Mouse (Mus musculus): ENCODE measurements around the gene Qrsl1.
A peak's percentile ranks its signal among the peaks of the same experiment; 100 is the strongest.

Gene Qrsl1

DNA sequence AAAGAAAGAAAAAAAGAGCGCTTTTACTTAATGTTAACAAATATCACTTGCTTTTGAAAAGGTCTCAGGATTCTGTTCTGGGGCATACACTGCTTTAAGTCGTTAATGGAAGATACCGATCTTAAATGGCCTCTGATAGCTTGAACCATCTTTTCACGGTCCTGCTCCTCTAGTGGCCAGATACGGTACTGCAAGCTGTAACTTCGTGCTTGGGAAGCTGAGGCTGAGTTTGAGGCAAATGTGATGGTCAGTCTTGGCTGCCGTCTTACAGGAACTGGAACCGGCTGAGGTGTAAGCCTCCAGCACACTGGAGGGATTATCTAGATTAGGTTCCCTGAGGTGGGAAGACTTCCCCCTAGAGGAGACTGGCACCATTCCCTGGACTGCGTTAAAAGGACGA, 30.8 kb downstream of the Qrsl1 start:
- DNase-seq (ENCODE audit: low spot score) = peak; percentile 64

DNA sequence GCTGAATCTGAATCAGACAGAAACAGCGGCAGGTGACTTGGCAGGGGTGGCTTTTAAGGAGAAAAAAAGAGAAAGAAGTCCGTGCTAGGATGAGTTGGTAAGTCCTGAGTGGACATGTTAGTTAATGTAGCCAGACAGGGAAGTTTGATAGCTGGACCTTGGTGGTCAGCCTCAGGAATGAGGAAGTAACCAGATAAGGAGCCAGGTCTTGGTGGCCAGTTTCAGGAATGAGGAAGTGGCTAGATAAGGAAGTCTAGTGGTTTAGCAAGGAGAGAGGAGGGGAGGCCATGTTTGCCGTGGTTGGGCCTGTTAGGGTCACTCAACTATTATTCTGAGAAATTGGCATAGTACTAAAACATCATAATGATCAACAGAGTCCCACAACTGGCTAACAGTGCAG, 45.2 kb downstream of the Qrsl1 start:
- no peak for DNase-seq (ENCODE audit: low spot score)

DNA sequence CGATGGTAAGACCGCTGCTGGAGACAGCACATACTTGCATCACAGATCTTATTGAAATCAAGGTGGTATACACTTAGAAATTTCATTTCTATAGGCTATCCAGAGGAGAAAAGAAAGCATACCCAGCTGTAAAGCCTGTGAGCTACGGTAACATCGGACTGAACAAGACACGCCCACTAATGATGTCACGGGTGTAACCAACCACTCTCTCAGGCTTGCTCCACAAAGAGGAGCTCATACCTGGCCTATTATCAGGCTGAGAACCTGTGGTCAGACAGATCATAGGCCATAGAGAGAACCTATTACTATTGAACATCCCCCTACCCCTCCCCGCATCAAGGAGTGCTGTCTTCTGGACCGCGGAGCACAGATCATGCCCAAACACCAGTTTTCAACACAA, 45.6 kb downstream of the Qrsl1 start:
- DNase-seq (ENCODE audit: low spot score) = no peak

- DNase-seq (ENCODE audit: low spot score) = no peak
Observed at GRCm38 (mm10) chr10:43851898-43852297, 49.6 kb downstream of the Qrsl1 start.

DNA sequence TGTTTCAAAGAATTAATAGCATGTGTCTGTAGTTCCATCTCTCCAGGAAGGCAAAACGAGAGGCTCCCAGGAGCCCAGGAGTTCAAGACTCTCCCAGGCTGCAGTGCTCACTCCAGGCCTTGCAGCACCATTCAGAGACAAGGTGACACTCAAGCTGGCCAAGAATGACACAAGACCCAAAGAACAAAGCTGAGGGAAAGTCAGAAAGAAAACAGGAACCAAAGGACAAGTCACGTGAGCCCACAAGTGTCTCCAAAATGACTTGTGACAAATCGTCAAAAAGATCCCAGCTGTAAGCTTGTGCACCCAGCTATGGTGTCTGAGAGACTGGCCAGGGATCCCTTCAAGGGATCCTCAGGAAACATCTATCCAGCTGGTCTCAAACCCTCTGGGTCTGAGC, 52.1 kb downstream of the Qrsl1 start:
- no peak for DNase-seq (ENCODE audit: low spot score)

DNA sequence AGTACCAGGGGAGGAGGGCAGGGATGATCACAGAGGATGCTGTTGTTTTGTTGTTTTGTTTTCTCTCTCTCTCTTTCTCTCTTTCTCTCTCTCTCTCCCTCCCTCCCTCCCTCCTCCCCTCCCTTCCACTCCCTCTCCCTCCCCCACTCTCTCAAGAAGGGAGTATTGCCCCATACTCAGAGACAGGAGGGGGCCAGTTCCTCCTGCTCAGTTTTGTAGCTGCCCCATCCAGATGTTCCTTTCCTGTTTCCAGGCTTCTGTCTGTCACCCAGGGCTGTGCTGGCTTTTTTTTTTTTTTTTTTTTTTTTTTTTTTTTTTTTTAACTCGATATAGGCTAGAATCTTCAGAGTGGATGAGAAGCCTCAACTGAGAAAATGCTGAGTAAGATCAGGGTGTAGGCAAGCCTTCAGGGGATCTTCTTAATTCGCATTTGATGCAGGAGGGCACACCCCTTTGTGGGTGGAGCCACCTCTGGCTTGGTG, 55.4 kb downstream of the Qrsl1 start:
- no peak for DNase-seq (ENCODE audit: low spot score)

- no peak for DNase-seq (ENCODE audit: low spot score)
Observed at GRCm38 (mm10) chr10:43845442-43845841, 56.1 kb downstream of the Qrsl1 start.

- no peak for DNase-seq (ENCODE audit: low spot score)
Observed at GRCm38 (mm10) chr10:43841441-43841840, 60.1 kb downstream of the Qrsl1 start.

DNA sequence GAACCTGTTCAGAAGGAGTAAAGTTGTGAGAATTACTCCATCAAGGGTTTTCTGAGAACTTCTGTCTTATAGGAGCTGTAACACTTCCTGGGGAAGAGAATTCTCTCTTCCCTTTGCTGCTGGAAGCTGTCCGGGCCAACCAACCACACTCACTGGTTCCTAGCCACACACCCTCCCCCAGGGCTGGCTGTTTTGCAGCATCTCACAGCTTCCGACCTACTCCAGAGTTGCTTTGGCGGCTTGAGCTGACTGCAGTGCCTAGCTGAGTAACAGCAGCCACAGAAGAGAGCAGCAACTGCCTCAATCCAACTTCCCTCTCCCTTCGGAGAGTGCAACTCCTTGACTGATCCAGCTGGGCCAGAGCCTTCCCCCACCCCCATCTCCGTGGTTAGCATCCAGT, 68.7 kb downstream of the Qrsl1 start:
- no peak for DNase-seq (ENCODE audit: low spot score)

DNA sequence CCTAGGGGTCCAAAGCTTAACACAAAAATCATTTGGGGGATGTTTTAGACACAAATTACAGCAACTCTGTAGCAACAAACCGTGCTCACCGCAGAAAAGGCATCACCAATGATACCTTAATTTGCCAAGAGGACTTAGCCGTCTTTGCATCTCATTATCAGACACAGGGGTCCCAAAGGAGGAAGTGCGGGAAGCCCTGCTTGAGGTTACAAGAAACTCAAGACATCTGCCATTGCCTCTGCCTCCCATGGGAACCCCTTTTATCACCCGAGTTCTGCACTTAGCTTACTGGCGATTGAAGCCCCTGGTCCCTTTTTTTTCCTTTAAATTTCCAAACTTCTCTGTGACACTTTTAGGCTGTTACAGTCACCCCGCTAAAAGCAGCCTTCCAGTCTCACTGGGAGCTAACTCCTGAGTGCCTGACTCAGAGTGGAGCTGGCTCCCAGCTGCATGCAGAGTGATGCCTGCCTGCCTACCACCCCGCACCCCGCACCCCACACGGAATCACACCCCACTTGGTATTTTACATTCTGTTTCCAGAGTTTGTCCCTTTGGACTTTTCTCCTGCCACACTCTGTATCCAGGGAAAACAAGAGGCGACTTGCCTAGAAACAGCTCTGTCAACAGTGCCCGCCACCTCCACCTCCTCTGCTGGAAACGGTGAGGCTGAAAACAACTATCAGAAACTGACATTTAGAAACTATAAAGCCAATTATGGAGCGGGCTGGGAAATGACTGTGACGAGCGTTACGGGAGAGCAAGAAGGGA, 71.1 kb downstream of the Qrsl1 start:
- no peak for DNase-seq (ENCODE audit: low spot score)

DNA sequence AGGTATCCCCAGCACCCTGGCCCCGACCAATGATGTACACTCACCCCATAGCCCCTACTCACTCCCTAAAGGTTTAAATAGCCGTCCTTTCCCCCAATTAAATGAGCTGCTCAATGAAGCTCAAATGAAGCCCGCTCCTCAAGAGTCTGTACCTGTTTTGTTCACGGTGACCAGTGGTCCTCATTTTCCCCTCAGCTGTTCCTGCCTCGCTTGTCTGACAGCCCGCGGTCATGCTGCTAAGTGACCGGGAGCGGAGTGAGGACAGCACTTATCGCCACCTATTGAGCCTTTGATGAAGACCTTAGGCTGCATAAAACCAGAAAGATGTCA, 72.9 kb downstream of the Qrsl1 start:
- DNase-seq (ENCODE audit: low spot score) = no peak

DNA sequence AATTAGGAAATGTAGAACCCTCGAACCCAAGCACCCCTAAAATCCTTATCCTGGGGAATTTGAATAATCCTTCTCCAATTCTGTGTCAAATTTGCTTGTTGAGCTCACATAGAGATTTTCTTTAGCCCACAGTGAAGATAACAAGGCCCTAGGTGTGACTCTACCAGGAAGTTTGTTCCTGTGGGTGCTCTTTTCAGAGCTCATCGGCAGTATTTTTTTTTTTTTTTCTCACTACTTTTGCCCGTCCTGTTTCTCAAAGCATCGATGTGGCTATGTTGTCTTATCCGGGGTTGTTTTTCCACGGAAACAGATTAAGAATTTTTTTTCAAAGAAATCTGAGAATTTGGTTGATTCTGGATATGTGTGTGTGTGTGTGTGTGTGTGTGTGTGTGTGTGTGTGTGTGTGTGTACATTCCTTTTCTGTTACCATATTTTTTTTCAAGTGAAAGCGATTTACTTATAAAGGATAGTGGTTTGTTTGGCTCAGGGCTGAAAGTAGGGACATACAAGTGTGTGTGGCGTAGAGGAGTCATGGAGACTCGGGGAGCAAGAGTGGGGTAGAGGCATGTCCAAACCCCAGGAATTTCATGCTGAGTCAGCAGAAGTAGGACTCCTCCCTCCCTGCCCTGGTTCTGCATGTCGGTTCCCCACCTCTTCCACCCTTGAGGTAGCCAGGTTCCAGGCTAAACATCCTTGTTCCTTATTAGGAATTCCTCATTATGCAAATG, 73.4 kb downstream of the Qrsl1 start:
- DNase-seq (ENCODE audit: low spot score) = no peak

- peak; percentile 47 for DNase-seq (ENCODE audit: low spot score)
Observed at GRCm38 (mm10) chr10:43826773-43827621, 74.5 kb downstream of the Qrsl1 start.

- DNase-seq (ENCODE audit: low spot score) = no peak
Observed at GRCm38 (mm10) chr10:43825696-43826095, 75.8 kb downstream of the Qrsl1 start.

DNA sequence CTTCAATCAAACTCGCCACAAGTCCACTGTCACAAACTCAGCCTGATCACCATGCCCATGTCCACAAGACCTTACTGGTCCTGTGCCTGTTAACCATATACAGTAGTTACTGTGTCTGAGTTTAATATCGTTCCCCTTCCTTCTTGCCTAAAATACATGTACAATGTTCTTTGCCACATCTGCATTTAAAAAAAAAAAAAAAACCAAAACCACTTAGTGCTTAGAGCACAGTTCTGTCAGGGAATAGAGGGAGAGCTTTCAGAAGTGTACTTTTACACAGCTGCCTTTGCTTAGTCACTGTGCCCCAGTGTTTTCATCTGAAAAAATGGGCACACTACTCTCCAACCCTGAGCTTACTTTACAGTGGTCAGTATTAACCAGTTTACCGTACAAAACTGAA, 76.8 kb downstream of the Qrsl1 start:
- DNase-seq (ENCODE audit: low spot score) = no peak

Data from testis, postnatal 10 days (tissue).